Mouse (Mus musculus) MN1 (cell line): Measurements from ENCODE around the gene Clmp.

Source experiments
- DNase-seq: peaks from one replicate; pipeline ENCODE4 v3.0.0-alpha.2; 2016; ENCODE audit warnings: low spot score

The Clmp gene

GRCm38 (mm10) chr9:40685801-40686420, at the start of gene Clmp:
TSS of gene Clmp (plus strand) at chr9:40685962.
- DNase-seq, result peak; percentile 18

GRCm38 (mm10) chr9:40636054-40636453, 49.7 kb upstream of the Clmp start:
- DNase-seq, result peak; percentile 60

- DNase-seq, result no peak
These were observed 47.9 kb upstream of the Clmp start for GRCm38 (mm10) chr9:40637705-40638393.

- peak; percentile 52 for DNase-seq
These were observed 47.2 kb upstream of the Clmp start for GRCm38 (mm10) chr9:40638394-40639049.

- no peak for DNase-seq
These were observed 46.1 kb upstream of the Clmp start for GRCm38 (mm10) chr9:40639536-40640187.

GRCm38 (mm10) chr9:40641318-40641717, 44.4 kb upstream of the Clmp start:
- no peak for DNase-seq

GRCm38 (mm10) chr9:40642470-40643220, 43.1 kb upstream of the Clmp start:
- no peak for DNase-seq

GRCm38 (mm10) chr9:40649444-40649843, 36.3 kb upstream of the Clmp start:
- DNase-seq, result no peak

- DNase-seq, result no peak
These were observed 35.8 kb upstream of the Clmp start for GRCm38 (mm10) chr9:40649983-40650382.

GRCm38 (mm10) chr9:40651239-40651859, 34.4 kb upstream of the Clmp start:
- no peak for DNase-seq

- no peak for DNase-seq
These were observed 33.0 kb upstream of the Clmp start for GRCm38 (mm10) chr9:40652757-40653156.

GRCm38 (mm10) chr9:40666190-40666803, 19.5 kb upstream of the Clmp start:
- no peak for DNase-seq

- DNase-seq, result no peak
These were observed 15.4 kb upstream of the Clmp start, which contains the start of gene Gm21915 for GRCm38 (mm10) chr9:40670313-40670712. TSS of gene Gm21915 (plus strand) at chr9:40670613.

- peak; percentile 74 for DNase-seq
These were observed 14.3 kb upstream of the Clmp start for GRCm38 (mm10) chr9:40671323-40671930.

GRCm38 (mm10) chr9:40675203-40675958, 10.4 kb upstream of the Clmp start:
- DNase-seq, result no peak

- DNase-seq, result no peak
These were observed 7.1 kb upstream of the Clmp start for GRCm38 (mm10) chr9:40678653-40679052.

GRCm38 (mm10) chr9:40686421-40686899, 698 bp downstream of the Clmp start:
- DNase-seq, result peak; percentile 26

- DNase-seq, result no peak
These were observed 1.3 kb downstream of the Clmp start for GRCm38 (mm10) chr9:40687053-40687452.

- no peak for DNase-seq
These were observed 1.8 kb downstream of the Clmp start for GRCm38 (mm10) chr9:40687553-40687952.

- no peak for DNase-seq
These were observed 4.7 kb downstream of the Clmp start for GRCm38 (mm10) chr9:40690511-40690910.
